Mouse (Mus musculus): ENCODE results near the gene Crebbp.

DNA sequence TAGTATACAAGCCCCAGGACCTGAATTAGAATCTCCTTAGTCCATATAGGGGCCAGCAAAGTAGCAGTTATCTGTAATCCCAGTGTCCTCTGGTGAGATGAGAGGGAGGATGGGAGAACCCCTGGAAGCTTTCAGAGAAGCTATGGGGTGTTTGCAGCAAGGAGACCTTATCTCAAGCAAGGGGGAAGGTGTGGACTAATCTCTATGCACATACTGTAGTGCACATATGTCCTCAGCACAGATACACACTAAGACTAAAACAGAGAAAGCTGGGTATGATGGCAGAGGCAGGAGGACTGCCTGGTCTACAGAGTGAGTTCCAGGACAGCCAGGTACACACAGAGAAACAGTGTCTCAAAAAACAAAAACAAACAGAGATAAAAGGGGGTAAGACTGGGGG, 21.8 kb upstream of the Crebbp start:
- TF ChIP-seq POLR2A (IDR thresholded peaks at IDR 0.05; ENCODE audit: borderline replicate concordance, extremely low read depth, insufficient read depth, insufficient read length, poor library complexity, severe bottlenecking) (no peak), CTCF (IDR thresholded peaks at IDR 0.05; ENCODE audit: borderline replicate concordance, extremely low read depth, insufficient read depth, insufficient read length) (no peak)
